Mouse (Mus musculus) erythroblast, embryonic 14.5 days (primary cell): ENCODE data around the gene Rab3b. TPM values are rescaled to one million over a fixed set of nuclear protein-coding genes. Genes with fewer than 3 reads are reported as not detected.

Experiments
- H3K27me3 ChIP-seq: 2 replicates; pipeline ENCODE4 v1.6.1; 2012; ENCODE audit warnings: inconsistent platforms; ENCODE audit not compliant: control insufficient read depth
- H3K36me3 ChIP-seq: 2 replicates; pipeline ENCODE4 v1.6.1; 2012; ENCODE audit warnings: mild to moderate bottlenecking, inconsistent platforms; ENCODE audit not compliant: control insufficient read depth
- H3K4me1 ChIP-seq: 2 replicates; pipeline ENCODE4 v1.6.1; 2012; ENCODE audit warnings: inconsistent platforms; ENCODE audit not compliant: control insufficient read depth
- H3K4me3 ChIP-seq: replicated peaks from 2 replicates; pipeline ENCODE3; 2012; ENCODE audit warnings: moderate library complexity, mild to moderate bottlenecking, inconsistent platforms
- H3K9me3 ChIP-seq: 2 replicates; pipeline ENCODE4 v1.6.1; 2012; ENCODE audit warnings: low read length, inconsistent platforms, mixed read lengths; ENCODE audit not compliant: control insufficient read depth
- GATA1 ChIP-seq: IDR thresholded peaks from 2 replicates; pipeline ENCODE4 v1.6.1; 2012; ENCODE audit warnings: low read length, inconsistent platforms, mixed read lengths
- TAL1 ChIP-seq: IDR thresholded peaks from 3 replicates; pipeline ENCODE4 v1.6.1; 2012; ENCODE audit warnings: low read length, inconsistent platforms, mixed read lengths
- polyA plus RNA-seq: library from polyadenylated mRNA; stranded (reverse); fragments of >175 nt; gene quantifications from 2 replicates; pipeline ENCODE4 v1.2.3, GENCODE M21; 2012

Gene Rab3b
- polyA plus RNA-seq, 1 experiment: not detected

- Histone ChIP-seq H3K9me3 (no peaks in the 10 kb centered on the region), H3K27me3 (peaks cover 15% of the 10 kb centered on the region), H3K36me3 (no peaks in the 10 kb centered on the region), H3K4me1 (peaks cover 3% of the 10 kb centered on the region), H3K4me3 (no peak overlapping the region)
- TF ChIP-seq GATA1 (no peak), TAL1 (no peak)
Observed at GRCm38 (mm10) chr4:108937848-108938771, 59.2 kb downstream of the Rab3b start.

DNA sequence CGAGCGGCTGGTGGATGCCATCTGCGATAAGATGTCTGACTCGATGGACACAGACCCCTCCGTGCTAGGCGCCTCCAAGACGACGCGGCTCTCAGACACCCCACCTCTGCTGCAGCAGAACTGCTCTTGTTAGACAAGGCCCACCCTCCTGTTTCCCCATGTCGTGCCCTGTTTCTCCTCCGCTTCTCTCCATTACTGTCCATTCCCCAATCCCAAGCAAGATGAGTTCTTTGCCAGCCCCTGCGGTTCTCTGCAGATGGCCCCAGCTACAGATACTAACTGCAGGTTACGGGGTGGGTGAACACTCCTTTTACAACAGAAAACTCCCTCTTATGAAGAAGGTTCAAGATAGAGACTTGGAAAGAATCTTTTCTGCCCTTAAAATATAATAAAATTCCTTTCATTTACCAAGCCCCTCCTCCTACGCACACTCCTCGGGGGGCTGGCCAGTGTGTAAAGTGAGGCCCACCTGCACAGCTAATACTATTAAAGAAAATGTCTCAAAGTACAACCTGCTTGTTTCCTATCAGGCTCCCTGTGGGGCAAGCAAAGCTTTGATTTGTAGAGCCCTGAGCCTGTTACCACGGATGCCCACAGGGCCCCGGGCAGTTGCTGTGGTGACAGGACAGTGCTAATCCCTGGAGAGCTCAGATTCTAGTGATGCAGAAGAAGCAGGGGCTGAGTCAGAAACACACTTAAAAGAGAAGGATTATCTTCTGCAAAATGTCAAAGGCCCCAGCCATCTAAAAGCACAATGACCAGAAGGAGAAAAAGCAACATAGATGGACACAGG, 62.0 kb downstream of the Rab3b start:
- TF ChIP-seq TAL1 (no peak), GATA1 (no peak)
- Histone ChIP-seq H3K9me3 (no peaks in the 10 kb centered on the region; the same call in 1 of the 2 replicates), H3K36me3 (no peaks in the 10 kb centered on the region), H3K27me3 (peaks cover 10% of the 10 kb centered on the region), H3K4me1 (peaks cover 3% of the 10 kb centered on the region), H3K4me3 (no peak overlapping the region)

DNA sequence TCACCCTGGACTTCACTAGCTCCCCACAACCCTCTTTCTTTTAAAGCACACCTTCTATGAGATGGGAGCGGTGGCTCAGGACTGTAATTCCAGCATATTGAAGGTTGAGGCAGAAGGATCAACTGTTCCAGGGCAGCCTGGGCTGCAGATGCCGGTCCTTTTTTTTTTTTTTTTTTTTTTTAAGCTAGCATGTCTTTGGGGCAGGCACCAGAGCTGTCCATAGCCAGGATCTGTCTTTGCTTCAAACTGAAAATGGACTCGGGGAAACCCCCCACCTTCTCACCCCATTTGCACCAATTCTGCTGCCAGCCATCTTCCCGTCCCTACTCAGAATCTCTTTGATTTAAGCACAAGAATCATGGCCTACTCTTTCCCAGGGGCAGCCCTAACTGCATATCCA, 63.3 kb downstream of the Rab3b start:
- no peaks in the 10 kb centered on the region for H3K36me3 ChIP-seq
- peaks cover 3% of the 10 kb centered on the region for H3K4me1 ChIP-seq
- TF ChIP-seq GATA1: no peak
- no peak for TF ChIP-seq TAL1
- peaks cover 4% of the 10 kb centered on the region for H3K27me3 ChIP-seq
- H3K4me3 ChIP-seq: no peak overlapping the region
- peaks cover 5% of the 10 kb centered on the region; the same call in 1 of the 2 replicates for H3K9me3 ChIP-seq

GRCm38 (mm10) chr4:108942986-108943720, 64.3 kb downstream of the Rab3b start:
- TF ChIP-seq TAL1 (no peak), GATA1 (no peak)
- Histone ChIP-seq H3K27me3 (peaks cover 1% of the 10 kb centered on the region), H3K4me3 (no peak overlapping the region), H3K4me1 (peaks cover 3% of the 10 kb centered on the region), H3K36me3 (no peaks in the 10 kb centered on the region), H3K9me3 (peaks cover 5% of the 10 kb centered on the region; the same call in 1 of the 2 replicates)

GRCm38 (mm10) chr4:108949168-108949567, 70.3 kb downstream of the Rab3b start:
- no peak for TF ChIP-seq GATA1
- TF ChIP-seq TAL1: no peak
- peaks cover 5% of the 10 kb centered on the region; the same call in 1 of the 2 replicates for H3K9me3 ChIP-seq

GRCm38 (mm10) chr4:108950201-108950600, 71.3 kb downstream of the Rab3b start:
- H3K4me3 ChIP-seq: no peak overlapping the region
- peaks cover 5% of the 10 kb centered on the region; the same call in 1 of the 2 replicates for H3K9me3 ChIP-seq
- no peaks in the 10 kb centered on the region for H3K36me3 ChIP-seq
- TF ChIP-seq GATA1 (no peak), TAL1 (no peak)
- peaks cover 12% of the 10 kb centered on the region for H3K27me3 ChIP-seq
- H3K4me1 ChIP-seq: peaks cover 2% of the 10 kb centered on the region; the same call in 1 of the 2 replicates

More at GRCm38 (mm10) chr4:108949168-108949567, 70.3 kb downstream of the Rab3b start:
- Histone ChIP-seq H3K4me1 (peaks cover 2% of the 10 kb centered on the region; the same call in 1 of the 2 replicates), H3K4me3 (no peak overlapping the region), H3K27me3 (peaks cover 12% of the 10 kb centered on the region), H3K36me3 (no peaks in the 10 kb centered on the region)

DNA sequence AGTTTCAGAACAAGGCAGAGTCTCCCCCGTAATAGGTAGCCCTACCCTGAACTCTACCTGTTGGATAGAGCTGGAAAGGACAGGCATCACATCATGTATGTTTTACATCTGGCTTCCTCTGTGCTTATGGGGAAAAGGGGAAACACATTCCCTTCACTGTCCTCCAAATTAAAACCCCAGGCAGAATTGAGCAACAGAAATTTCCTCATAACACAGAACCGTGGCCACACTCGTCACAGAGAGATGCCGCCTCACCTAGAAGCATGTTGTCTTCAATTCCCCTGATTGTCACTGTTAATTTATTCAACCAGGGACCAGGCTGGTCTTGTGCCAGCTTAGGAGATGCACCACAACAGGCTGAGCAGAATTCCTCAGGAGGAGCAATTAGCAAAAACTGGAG, 72.8 kb downstream of the Rab3b start:
- H3K36me3 ChIP-seq: no peaks in the 10 kb centered on the region
- TF ChIP-seq TAL1: no peak
- no peak for TF ChIP-seq GATA1

GRCm38 (mm10) chr4:108959696-108960095, 80.8 kb downstream of the Rab3b start:
- H3K9me3 ChIP-seq: no peaks in the 10 kb centered on the region

More for the DNA sequence above, 72.8 kb downstream of the Rab3b start:
- H3K9me3 ChIP-seq: no peaks in the 10 kb centered on the region; the same call in 1 of the 2 replicates
- no peak overlapping the region for H3K4me3 ChIP-seq
- peaks cover 12% of the 10 kb centered on the region for H3K27me3 ChIP-seq
- peaks cover 2% of the 10 kb centered on the region; the same call in 1 of the 2 replicates for H3K4me1 ChIP-seq

More at GRCm38 (mm10) chr4:108959696-108960095, 80.8 kb downstream of the Rab3b start:
- Histone ChIP-seq H3K27me3 (no peaks in the 10 kb centered on the region), H3K4me3 (peak overlapping the region; percentile 3), H3K36me3 (no peaks in the 10 kb centered on the region), H3K4me1 (peaks cover 42% of the 10 kb centered on the region)
- TF ChIP-seq TAL1 (no peak), GATA1 (no peak)
